Mouse (Mus musculus) cortical plate, adult 2 months (tissue): ENCODE measurements around the gene Adsl.
"Not testable (repeated sequence)": the region's sequence is repeated elsewhere in the genome, so short reads cannot be mapped to it uniquely, and the experiment has no call there.

Experiments
- CTCF ChIP-seq: fragments of 200-500 bp; IDR thresholded peaks from 2 replicates; pipeline ENCODE4 v1.5.1; 2011; ENCODE audit warnings: mild to moderate bottlenecking, control low read depth, low read length; ENCODE audit not compliant: insufficient read depth; ENCODE audit errors: extremely low read depth
- POLR2A ChIP-seq: fragments of 200-500 bp; IDR thresholded peaks from 2 replicates; pipeline ENCODE4 v1.6.1; 2011; ENCODE audit warnings: mild to moderate bottlenecking, low read length, control low read depth; ENCODE audit not compliant: insufficient read depth; ENCODE audit errors: extremely low read depth

DNA sequence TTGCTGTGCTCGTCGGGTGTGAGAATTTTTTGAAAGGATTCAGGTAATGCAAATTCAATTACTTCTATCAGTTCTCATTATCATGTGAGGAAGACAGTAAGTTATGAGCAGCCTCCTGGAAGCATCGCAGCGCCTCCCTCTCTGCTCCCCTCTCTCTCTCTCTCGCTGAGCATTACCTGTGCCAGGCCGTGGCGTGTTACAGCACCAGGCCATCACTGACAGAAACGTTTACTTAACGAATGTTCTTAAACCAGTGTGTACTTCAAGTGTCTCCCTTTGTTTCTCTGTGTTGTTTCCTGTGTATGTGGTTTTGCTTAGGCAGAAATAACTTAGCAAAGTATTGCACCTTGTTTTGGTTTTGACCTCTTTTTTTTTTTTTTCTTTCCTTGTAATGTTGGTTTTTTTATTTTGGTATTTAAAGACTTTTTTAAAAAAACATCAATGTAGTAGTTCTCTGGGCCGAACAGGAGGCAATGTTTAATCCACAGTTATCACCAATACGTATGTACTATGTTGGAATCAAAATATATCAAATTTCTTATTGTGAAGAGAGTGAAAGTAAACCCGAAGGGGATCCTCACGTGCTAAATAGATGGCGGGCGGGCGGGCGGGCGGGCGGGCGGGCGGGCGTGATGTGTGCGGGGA lies 17.5 kb upstream of the Adsl start:
- TF ChIP-seq POLR2A, CTCF: not testable (repeated sequence)
